Mouse (Mus musculus) thymus, adult 2 months (tissue): ENCODE results near the gene Dda1.

Experiments used
- CTCF ChIP-seq: fragments of 200-500 bp; IDR thresholded peaks from 2 replicates; pipeline ENCODE4 v1.5.1; 2012; ENCODE audit warnings: mild to moderate bottlenecking, control low read depth, low read length, moderate library complexity, borderline replicate concordance; ENCODE audit not compliant: control insufficient read depth, poor library complexity, insufficient read depth; ENCODE audit errors: extremely low read depth
- POLR2A ChIP-seq: fragments of 200-500 bp; IDR thresholded peaks from 2 replicates; pipeline ENCODE4 v1.6.1; 2012; ENCODE audit warnings: mild to moderate bottlenecking, low read length, control low read depth, moderate library complexity; ENCODE audit not compliant: control insufficient read depth, poor library complexity, insufficient read depth; ENCODE audit errors: extremely low read depth

DNA sequence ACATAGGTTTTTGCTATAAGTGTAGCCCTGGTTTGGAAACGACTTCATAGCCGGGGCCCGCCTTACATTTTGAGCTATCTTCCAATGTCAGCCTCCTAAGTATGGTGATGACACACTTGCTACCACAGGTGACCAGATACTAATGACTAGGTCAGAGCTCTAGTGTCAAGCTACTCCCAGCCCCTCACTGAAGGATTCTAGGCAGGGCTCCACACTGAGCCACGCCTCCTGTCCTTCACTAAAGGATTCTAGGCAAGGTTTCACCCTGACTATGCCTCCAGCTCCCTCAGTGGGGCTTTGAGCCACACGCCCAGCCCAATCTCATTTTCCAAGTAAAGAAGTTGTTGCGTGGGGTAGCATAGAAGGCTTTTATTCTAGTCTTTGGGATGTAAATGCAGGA lies 8.3 kb upstream of the Dda1 start:
- TF ChIP-seq CTCF = no peak
- no peak for TF ChIP-seq POLR2A
